Mouse (Mus musculus): ENCODE measurements around the gene Spsb3. TPM values are rescaled to one million over a fixed set of nuclear protein-coding genes. Genes with fewer than 3 reads are reported as not detected.

The Spsb3 gene
- polyA plus RNA-seq, 1 experiment from 2014 or later = 34.8 TPM

GRCm38 (mm10) chr17:24902671-24903474, 16.4 kb downstream of the Spsb3 start:
- Histone ChIP-seq H3K9me3 (ENCODE audit: low read depth, low read length) (no peaks in the 10 kb centered on the region), H3K4me2 (no peak overlapping the region; the same call in 1 of the 2 replicates), H3K4me1 (ENCODE audit: insufficient read depth) (no peaks in the 10 kb centered on the region), H3K27me3 (ENCODE audit: insufficient read depth, low read length) (no peaks in the 10 kb centered on the region), H3K4me3 (ENCODE audit: low read depth, low read length) (no peak overlapping the region), H3K9ac (no peak overlapping the region), H3K36me3 (ENCODE audit: insufficient read depth) (peaks cover 100% of the 10 kb centered on the region), H3K27ac (ENCODE audit: low read depth) (no peak overlapping the region; the same call in 1 of the 2 replicates)
- WGBS = 68% methylated on average over 9 of the region's 9 CpGs
- ATAC-seq (ENCODE audit: insufficient read depth) = no peak
- TF ChIP-seq CTCF (IDR thresholded peaks at IDR 0.05; ENCODE audit: low read depth) = peak; percentile 56
- DNase-seq = no peak

- no peak overlapping the region for H3K4me2 ChIP-seq
- DNase-seq (no peak), ATAC-seq (ENCODE audit: insufficient read depth) (no peak)
- 82% methylated on average over 9 of the region's 9 CpGs for WGBS
- no peaks in the 10 kb centered on the region for H3K9me3 ChIP-seq (ENCODE audit: low read depth, low read length)
- H3K9ac ChIP-seq = no peak overlapping the region
- H3K27me3 ChIP-seq (ENCODE audit: insufficient read depth, low read length) = no peaks in the 10 kb centered on the region
- TF ChIP-seq CTCF (IDR thresholded peaks at IDR 0.05; ENCODE audit: low read depth) = no peak
- no peak overlapping the region; the same call in 1 of the 2 replicates for H3K27ac ChIP-seq (ENCODE audit: low read depth)
- H3K4me3 ChIP-seq (ENCODE audit: low read depth, low read length) = no peak overlapping the region
- no peaks in the 10 kb centered on the region for H3K4me1 ChIP-seq (ENCODE audit: insufficient read depth)
- H3K36me3 ChIP-seq (ENCODE audit: insufficient read depth) = peaks cover 100% of the 10 kb centered on the region
These were observed 17.3 kb downstream of the Spsb3 start for GRCm38 (mm10) chr17:24903767-24904166.

- Histone ChIP-seq H3K4me1 (ENCODE audit: insufficient read depth) (no peaks in the 10 kb centered on the region), H3K27me3 (ENCODE audit: insufficient read depth, low read length) (no peaks in the 10 kb centered on the region), H3K9ac (no peak overlapping the region), H3K4me2 (no peak overlapping the region), H3K9me3 (ENCODE audit: low read depth, low read length) (no peaks in the 10 kb centered on the region), H3K36me3 (ENCODE audit: insufficient read depth) (peaks cover 99% of the 10 kb centered on the region), H3K27ac (ENCODE audit: low read depth) (no peak overlapping the region), H3K4me3 (ENCODE audit: low read depth, low read length) (no peak overlapping the region)
- DNase-seq = no peak
- WGBS = 92% methylated on average over 2 of the region's 2 CpGs
- no peak for ATAC-seq (ENCODE audit: insufficient read depth)
- TF ChIP-seq CTCF (IDR thresholded peaks at IDR 0.05; ENCODE audit: low read depth) = no peak
These were observed 21.1 kb downstream of the Spsb3 start for GRCm38 (mm10) chr17:24907591-24907990.

- Histone ChIP-seq H3K4me1 (ENCODE audit: insufficient read depth) (no peaks in the 10 kb centered on the region), H3K9ac (no peak overlapping the region), H3K36me3 (ENCODE audit: insufficient read depth) (peaks cover 98% of the 10 kb centered on the region), H3K9me3 (ENCODE audit: low read depth, low read length) (no peaks in the 10 kb centered on the region), H3K4me3 (ENCODE audit: low read depth, low read length) (no peak overlapping the region), H3K4me2 (no peak overlapping the region), H3K27me3 (ENCODE audit: insufficient read depth, low read length) (no peaks in the 10 kb centered on the region), H3K27ac (ENCODE audit: low read depth) (no peak overlapping the region)
- ATAC-seq (ENCODE audit: insufficient read depth) = no peak
- DNase-seq = no peak
- no peak for TF ChIP-seq CTCF (IDR thresholded peaks at IDR 0.05; ENCODE audit: low read depth)
These were observed 27.5 kb downstream of the Spsb3 start for GRCm38 (mm10) chr17:24913984-24914383.

- Histone ChIP-seq H3K9me3 (ENCODE audit: low read depth, low read length) (no peaks in the 10 kb centered on the region), H3K4me2 (no peak overlapping the region), H3K27me3 (ENCODE audit: insufficient read depth, low read length) (no peaks in the 10 kb centered on the region), H3K36me3 (ENCODE audit: insufficient read depth) (peaks cover 94% of the 10 kb centered on the region), H3K4me3 (ENCODE audit: low read depth, low read length) (no peak overlapping the region), H3K4me1 (ENCODE audit: insufficient read depth) (no peaks in the 10 kb centered on the region), H3K9ac (no peak overlapping the region), H3K27ac (ENCODE audit: low read depth) (no peak overlapping the region)
- WGBS = 87% methylated on average over 1 of the region's 1 CpGs
- DNase-seq = no peak
- TF ChIP-seq CTCF (IDR thresholded peaks at IDR 0.05; ENCODE audit: low read depth) = no peak
- ATAC-seq (ENCODE audit: insufficient read depth) = no peak
These were observed 36.8 kb downstream of the Spsb3 start for GRCm38 (mm10) chr17:24923246-24923645.

- H3K27ac ChIP-seq (ENCODE audit: low read depth) = no peak overlapping the region
- no peaks in the 10 kb centered on the region for H3K9me3 ChIP-seq (ENCODE audit: low read depth, low read length)
- 91% methylated on average over 1 of the region's 1 CpGs for WGBS
- DNase-seq = no peak
- TF ChIP-seq CTCF (IDR thresholded peaks at IDR 0.05; ENCODE audit: low read depth) = no peak
- H3K36me3 ChIP-seq (ENCODE audit: insufficient read depth) = peaks cover 39% of the 10 kb centered on the region
- no peak for ATAC-seq (ENCODE audit: insufficient read depth)
- no peaks in the 10 kb centered on the region for H3K27me3 ChIP-seq (ENCODE audit: insufficient read depth, low read length)
- no peak overlapping the region for H3K4me2 ChIP-seq
- H3K4me1 ChIP-seq (ENCODE audit: insufficient read depth) = no peaks in the 10 kb centered on the region
- H3K9ac ChIP-seq = no peak overlapping the region
- no peak overlapping the region for H3K4me3 ChIP-seq (ENCODE audit: low read depth, low read length)
These were observed 43.1 kb downstream of the Spsb3 start for GRCm38 (mm10) chr17:24929506-24929905.

GRCm38 (mm10) chr17:24932431-24932830, 46.0 kb downstream of the Spsb3 start:
- Histone ChIP-seq H3K36me3 (ENCODE audit: insufficient read depth) (peaks cover 11% of the 10 kb centered on the region), H3K4me1 (ENCODE audit: insufficient read depth) (peaks cover 5% of the 10 kb centered on the region; the same call in 1 of the 2 replicates), H3K27ac (ENCODE audit: low read depth) (no peak overlapping the region), H3K4me3 (ENCODE audit: low read depth, low read length) (no peak overlapping the region), H3K9ac (no peak overlapping the region), H3K9me3 (ENCODE audit: low read depth, low read length) (no peaks in the 10 kb centered on the region), H3K27me3 (ENCODE audit: insufficient read depth, low read length) (no peaks in the 10 kb centered on the region), H3K4me2 (no peak overlapping the region)
- ATAC-seq (ENCODE audit: insufficient read depth) (no peak), DNase-seq (no peak)
- TF ChIP-seq CTCF (IDR thresholded peaks at IDR 0.05; ENCODE audit: low read depth) = no peak
- WGBS = 85% methylated on average over 4 of the region's 4 CpGs
